Mouse (Mus musculus) midbrain, embryonic 11.5 days (tissue): ENCODE data around the gene Ntrk1. TPM values are rescaled to one million over a fixed set of nuclear protein-coding genes. Genes with fewer than 3 reads are reported as not detected.

ENCODE experiments used
- ATAC-seq: fragments of 200-750 bp; cut with Nextera tagmentation; 2 replicates; pipeline ENCODE4 v1.8.0; 2017; ENCODE audit warnings: moderate TSS enrichment, moderate library complexity; ENCODE audit not compliant: low FRiP score
- DNase-seq: peaks from one replicate; pipeline ENCODE4 v3.0.0; 2015; ENCODE audit warnings: low spot score; ENCODE audit errors: missing footprints
- H3K27ac ChIP-seq: fragments of 300-500 bp; sonication (generic); 2 replicates; pipeline ENCODE4 v1.5.1; 2014; ENCODE audit warnings: low read depth, low read length
- H3K27me3 ChIP-seq: fragments of 300-500 bp; sonication (generic); 2 replicates; pipeline ENCODE4 v1.6.1; 2014; ENCODE audit warnings: mild to moderate bottlenecking, low read length, moderate library complexity, mixed read lengths; ENCODE audit not compliant: control insufficient read depth, insufficient read depth
- H3K36me3 ChIP-seq: fragments of 300-500 bp; sonication (generic); 2 replicates; pipeline ENCODE4 v1.6.1; 2014; ENCODE audit warnings: mild to moderate bottlenecking, low read length, moderate library complexity, mixed read lengths; ENCODE audit not compliant: control insufficient read depth, insufficient read depth
- H3K4me1 ChIP-seq: fragments of 300-500 bp; sonication (generic); 2 replicates; pipeline ENCODE4 v1.6.1; 2014; ENCODE audit warnings: low read length; ENCODE audit not compliant: control insufficient read depth, insufficient read depth
- H3K4me2 ChIP-seq: fragments of 300-500 bp; sonication (generic); 2 replicates; pipeline ENCODE4 v1.6.1; 2014; ENCODE audit warnings: mild to moderate bottlenecking, moderate library complexity
- H3K4me3 ChIP-seq: fragments of 300-500 bp; sonication (generic); 2 replicates; pipeline ENCODE4 v1.5.1; 2014; ENCODE audit warnings: low read depth, low read length
- H3K9ac ChIP-seq: fragments of 300-500 bp; sonication (generic); 2 replicates; pipeline ENCODE4 v1.6.1; 2014; ENCODE audit warnings: low read length
- H3K9me3 ChIP-seq: fragments of 300-500 bp; sonication (generic); 2 replicates; pipeline ENCODE4 v1.6.1; 2016; ENCODE audit warnings: low read length; ENCODE audit not compliant: control insufficient read depth
- WGBS: fragments of 180-500 bp; shearing (Covaris S2); extraction: QIAGEN DNeasy Blood & Tissue Kit; methylation state at CpG from one replicate; pipeline ENCODE4 v1.1.7; 2014; 5-methylcytosine and 5-hydroxymethylcytosine counted together
- polyA plus RNA-seq: library from polyadenylated mRNA; unstranded; fragments of >200 nt; fragmentation: Nextera tagmentation; extraction: Ambion mirVana; gene quantifications from 2 replicates; pipeline ENCODE4 v1.2.1, GENCODE M21; 2014

Gene Ntrk1
- polyA plus RNA-seq, 1 experiment from 2014 or later: 3.2 TPM

GRCm38 (mm10) chr3:87764506-87764905 is 30.5 kb downstream of the Ntrk1 start:
- WGBS: 42% methylated on average over 10 of the region's 10 CpGs
- Histone ChIP-seq H3K4me1 (no peaks in the 10 kb centered on the region; the same call in 1 of the 2 replicates), H3K27me3 (peaks cover 14% of the 10 kb centered on the region), H3K4me3 (no peak overlapping the region), H3K4me2 (no peak overlapping the region), H3K9me3 (no peaks in the 10 kb centered on the region), H3K27ac (no peak overlapping the region), H3K9ac (no peak overlapping the region), H3K36me3 (no peaks in the 10 kb centered on the region)
- ATAC-seq (no peak), DNase-seq (no peak)

GRCm38 (mm10) chr3:87763683-87764289 is 31.2 kb downstream of the Ntrk1 start:
- DNase-seq (no peak), ATAC-seq (no peak)
- WGBS: 28% methylated on average over 15 of the region's 15 CpGs
- H3K4me1 ChIP-seq: no peaks in the 10 kb centered on the region; the same call in 1 of the 2 replicates
- no peak overlapping the region for H3K9ac ChIP-seq
- H3K4me2 ChIP-seq: no peak overlapping the region
- peaks cover 10% of the 10 kb centered on the region for H3K27me3 ChIP-seq
- H3K36me3 ChIP-seq: no peaks in the 10 kb centered on the region
- no peak overlapping the region for H3K27ac ChIP-seq
- no peak overlapping the region for H3K4me3 ChIP-seq
- no peaks in the 10 kb centered on the region for H3K9me3 ChIP-seq

GRCm38 (mm10) chr3:87763202-87763601 is 31.8 kb downstream of the Ntrk1 start:
- H3K27me3 ChIP-seq: peaks cover 4% of the 10 kb centered on the region
- H3K9me3 ChIP-seq: no peaks in the 10 kb centered on the region
- no peaks in the 10 kb centered on the region; the same call in 1 of the 2 replicates for H3K4me1 ChIP-seq
- 57% methylated on average over 4 of the region's 4 CpGs for WGBS
- no peaks in the 10 kb centered on the region for H3K36me3 ChIP-seq
- DNase-seq: no peak
- no peak overlapping the region for H3K4me2 ChIP-seq
- ATAC-seq: no peak
- H3K27ac ChIP-seq: no peak overlapping the region
- H3K4me3 ChIP-seq: no peak overlapping the region
- no peak overlapping the region for H3K9ac ChIP-seq

- Histone ChIP-seq H3K27ac (no peak overlapping the region), H3K4me1 (no peaks in the 10 kb centered on the region; the same call in 1 of the 2 replicates), H3K4me2 (no peak overlapping the region), H3K4me3 (no peak overlapping the region), H3K9ac (no peak overlapping the region), H3K9me3 (no peaks in the 10 kb centered on the region), H3K27me3 (peaks cover 5% of the 10 kb centered on the region), H3K36me3 (no peaks in the 10 kb centered on the region)
- DNase-seq (no peak), ATAC-seq (no peak)
- 75% methylated on average over 20 of the region's 20 CpGs for WGBS
Observed at GRCm38 (mm10) chr3:87761408-87762375, 33.3 kb downstream of the Ntrk1 start.

- DNase-seq (no peak), ATAC-seq (no peak)
- Histone ChIP-seq H3K36me3 (no peaks in the 10 kb centered on the region), H3K27me3 (peaks cover 4% of the 10 kb centered on the region; the same call in 1 of the 2 replicates), H3K4me3 (no peak overlapping the region), H3K4me2 (no peak overlapping the region), H3K27ac (no peak overlapping the region), H3K9me3 (no peaks in the 10 kb centered on the region), H3K4me1 (no peaks in the 10 kb centered on the region; the same call in 1 of the 2 replicates), H3K9ac (no peak overlapping the region)
- 52% methylated on average over 5 of the region's 5 CpGs for WGBS
Observed at GRCm38 (mm10) chr3:87758641-87759040, 36.3 kb downstream of the Ntrk1 start.

- no peak overlapping the region for H3K4me3 ChIP-seq
Observed at GRCm38 (mm10) chr3:87756488-87756887, 38.5 kb downstream of the Ntrk1 start.

GRCm38 (mm10) chr3:87755964-87756363 is 39.0 kb downstream of the Ntrk1 start:
- Histone ChIP-seq H3K9ac (peak overlapping the region; percentile 34; the same call in 1 of the 2 replicates), H3K36me3 (no peaks in the 10 kb centered on the region), H3K4me3 (peak overlapping the region; percentile 16; the same call in 1 of the 2 replicates), H3K27me3 (peaks cover 4% of the 10 kb centered on the region), H3K9me3 (no peaks in the 10 kb centered on the region), H3K4me2 (peak overlapping the region; percentile 39), H3K4me1 (no peaks in the 10 kb centered on the region), H3K27ac (no peak overlapping the region)
- WGBS: 3% methylated on average over 24 of the region's 24 CpGs
- DNase-seq (peak; percentile 99), ATAC-seq (peak; percentile 89)

More at GRCm38 (mm10) chr3:87756488-87756887, 38.5 kb downstream of the Ntrk1 start:
- H3K27ac ChIP-seq: no peak overlapping the region
- H3K27me3 ChIP-seq: peaks cover 4% of the 10 kb centered on the region
- H3K4me1 ChIP-seq: no peaks in the 10 kb centered on the region
- H3K9me3 ChIP-seq: no peaks in the 10 kb centered on the region
- H3K4me2 ChIP-seq: peak overlapping the region; percentile 39
- peak overlapping the region; percentile 34; the same call in 1 of the 2 replicates for H3K9ac ChIP-seq
- DNase-seq (no peak), ATAC-seq (no peak; the same call in 1 of the 2 replicates)
- H3K36me3 ChIP-seq: no peaks in the 10 kb centered on the region
- WGBS: 53% methylated on average over 20 of the region's 20 CpGs

GRCm38 (mm10) chr3:87753829-87754228 is 41.1 kb downstream of the Ntrk1 start:
- peaks cover 4% of the 10 kb centered on the region for H3K27me3 ChIP-seq
- WGBS: 81% methylated on average over 13 of the region's 13 CpGs

GRCm38 (mm10) chr3:87752567-87752966 is 42.4 kb downstream of the Ntrk1 start:
- H3K27me3 ChIP-seq: peaks cover 4% of the 10 kb centered on the region
- H3K4me2 ChIP-seq: no peak overlapping the region
- no peak overlapping the region for H3K27ac ChIP-seq
- H3K9ac ChIP-seq: no peak overlapping the region
- DNase-seq: no peak
- 0 out of 2 replicates have a peak, but pooled peaks cover 3% of the 10 kb centered on the region for H3K4me1 ChIP-seq
- ATAC-seq: no peak
- 82% methylated on average over 3 of the region's 3 CpGs for WGBS
- H3K4me3 ChIP-seq: no peak overlapping the region
- H3K36me3 ChIP-seq: no peaks in the 10 kb centered on the region
- no peaks in the 10 kb centered on the region for H3K9me3 ChIP-seq

More at GRCm38 (mm10) chr3:87753829-87754228, 41.1 kb downstream of the Ntrk1 start:
- ATAC-seq (no peak), DNase-seq (no peak)
- no peaks in the 10 kb centered on the region for H3K36me3 ChIP-seq
- no peak overlapping the region for H3K4me2 ChIP-seq
- no peak overlapping the region for H3K27ac ChIP-seq
- no peaks in the 10 kb centered on the region for H3K4me1 ChIP-seq
- no peaks in the 10 kb centered on the region for H3K9me3 ChIP-seq
- no peak overlapping the region for H3K9ac ChIP-seq
- H3K4me3 ChIP-seq: no peak overlapping the region
